Mouse (Mus musculus) cerebellum, adult (tissue): ENCODE data around the gene Gm4871.
"Not testable (repeated sequence)": the region's sequence is repeated elsewhere in the genome, so short reads cannot be mapped to it uniquely, and the experiment has no call there.

Source experiments
- ATAC-seq: cut with Nextera tagmentation; 2 replicates; pipeline ENCODE4 v1.9.2; 2017; ENCODE audit warnings: mild to moderate bottlenecking, moderate library complexity, mixed read lengths; ENCODE audit not compliant: insufficient number of reproducible peaks, low FRiP score, low TSS enrichment

Gm4871 gene

DNA sequence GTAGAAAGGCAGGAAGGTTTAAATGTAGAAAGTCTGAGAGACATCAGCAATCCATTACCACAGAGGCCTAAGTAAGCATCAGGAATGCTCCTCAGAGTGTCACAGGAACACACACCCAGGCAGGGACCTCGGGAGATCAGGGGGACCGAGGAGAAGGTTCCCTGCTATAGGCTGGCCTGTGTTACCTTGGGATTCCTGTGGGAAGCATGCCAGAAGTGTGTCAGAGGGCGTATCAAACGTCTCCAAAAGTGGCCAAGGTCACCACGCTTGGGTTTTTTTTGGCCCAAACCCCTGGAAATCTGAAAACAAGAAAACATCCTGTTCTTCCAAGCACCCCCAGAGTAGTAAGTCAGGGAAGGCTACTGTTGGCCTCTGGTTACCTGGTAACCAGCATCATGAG lies at the start of gene Gm4871:
Gene Gm4871, minus strand, starts transcription at position 364 of the 400 bp plus-strand sequence.
- ATAC-seq: not testable (repeated sequence)

DNA sequence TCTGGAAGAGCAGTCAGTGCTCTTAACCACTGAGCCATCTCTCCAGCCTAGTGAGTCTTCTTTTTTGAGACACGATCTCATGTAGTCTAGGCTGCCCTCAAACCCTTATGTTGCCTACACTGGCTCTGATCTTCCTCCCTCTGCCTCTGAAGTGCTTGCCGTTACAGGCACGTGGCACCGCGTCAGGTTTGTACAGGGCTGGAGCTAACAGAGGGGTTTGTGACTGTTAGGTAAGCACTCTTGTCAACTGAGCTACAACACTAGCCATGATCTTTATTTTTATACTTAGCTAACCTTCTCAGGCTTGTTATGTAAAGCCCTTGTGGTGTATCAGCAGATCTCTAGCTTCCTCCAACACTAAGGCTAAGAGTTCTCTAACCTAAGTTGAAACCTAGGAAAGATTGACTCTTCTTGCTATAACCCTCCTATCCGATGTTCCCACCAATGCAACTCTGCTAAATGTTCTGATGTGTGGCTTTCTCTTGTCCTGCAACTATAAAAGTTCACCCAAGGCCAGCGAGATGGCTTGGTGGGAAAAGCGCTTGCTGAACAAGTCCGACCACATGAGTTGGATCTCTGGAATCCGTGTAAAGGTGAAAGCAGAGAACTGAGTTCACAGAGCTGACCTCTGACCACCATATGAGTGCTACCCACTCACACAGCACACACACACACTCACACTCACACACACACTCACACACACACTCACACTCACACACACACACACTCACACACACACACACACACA lies 49.5 kb upstream of the Gm4871 start:
- no peak for ATAC-seq

DNA sequence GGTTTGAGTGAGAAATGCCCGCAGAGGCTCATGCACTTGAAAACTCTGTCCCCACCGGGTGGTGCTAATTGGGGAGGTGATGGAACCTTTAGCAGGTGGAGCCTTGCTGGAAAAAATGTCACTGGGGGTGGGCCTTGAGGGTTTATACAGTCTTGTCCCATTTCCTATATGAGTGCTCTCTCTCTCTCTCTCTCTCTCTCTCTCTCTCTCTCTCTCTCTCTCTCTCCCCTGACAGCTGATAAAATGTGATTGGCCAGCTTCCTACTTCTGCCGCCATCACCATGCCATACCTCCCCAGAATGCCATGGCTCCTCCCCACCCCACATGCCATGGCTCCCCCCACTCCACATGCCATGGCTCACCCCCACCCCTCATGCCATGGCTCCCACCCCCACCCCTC lies 42.5 kb upstream of the Gm4871 start:
- ATAC-seq: no peak

DNA sequence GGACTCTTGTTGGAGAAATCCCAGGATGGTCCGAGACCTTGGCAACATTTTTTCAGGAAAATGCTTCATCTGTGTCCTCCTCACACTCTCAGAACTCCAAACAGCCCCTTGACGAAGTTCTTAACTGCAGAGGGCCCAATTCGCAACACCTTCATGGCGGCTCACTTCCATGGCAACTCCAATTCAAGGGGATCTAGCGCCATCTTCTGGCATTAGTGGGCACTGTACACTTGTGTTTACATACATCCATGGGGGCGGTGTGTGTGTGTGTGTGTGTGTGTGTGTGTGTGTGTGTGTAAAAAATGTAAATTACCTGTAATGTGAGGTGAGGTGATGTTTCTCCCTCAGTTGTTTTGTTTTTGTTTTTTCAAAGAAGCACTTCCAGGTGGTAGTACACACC lies 38.8 kb upstream of the Gm4871 start:
- ATAC-seq: no peak

DNA sequence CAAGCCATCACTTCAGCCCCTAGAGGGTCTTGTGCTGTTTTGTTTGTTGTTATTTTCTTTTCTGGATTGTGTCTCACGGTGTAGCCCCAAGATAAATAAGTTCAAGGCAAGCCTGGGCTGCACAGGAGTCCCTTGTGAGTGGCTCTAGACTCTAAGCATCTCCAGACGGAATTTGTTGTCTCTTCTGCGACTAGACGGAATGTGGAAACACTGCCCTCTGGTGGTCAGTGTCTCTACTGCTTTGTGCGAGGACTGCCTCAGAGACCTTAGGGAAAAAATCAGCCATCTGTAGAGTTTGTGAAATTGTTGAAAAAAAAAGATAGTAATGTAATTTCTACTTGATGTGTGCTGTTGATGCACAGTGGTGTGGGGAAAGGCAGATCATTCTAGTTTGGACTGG lies 37.2 kb upstream of the Gm4871 start:
- peak; percentile 45; the same call in 1 of the 2 replicates for ATAC-seq

DNA sequence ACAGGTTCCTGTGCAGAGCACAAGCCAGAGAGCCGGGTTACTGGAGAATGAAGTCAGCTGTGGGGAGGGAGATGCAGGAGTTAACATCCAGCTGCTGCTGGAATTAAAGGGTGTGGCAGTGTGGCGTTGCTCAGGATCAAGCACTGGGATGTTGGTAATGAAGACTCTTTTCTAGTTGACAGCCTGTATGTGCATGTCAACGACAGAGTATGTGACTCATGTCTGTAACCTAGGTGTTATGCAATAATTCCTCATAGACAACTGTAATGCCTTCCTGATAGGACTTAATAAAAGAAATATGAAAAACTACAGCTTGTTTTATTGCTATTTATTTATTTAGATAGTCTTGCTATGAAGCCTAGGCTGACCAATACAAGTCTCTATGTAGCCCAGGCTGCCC lies 36.3 kb upstream of the Gm4871 start:
- no peak for ATAC-seq

DNA sequence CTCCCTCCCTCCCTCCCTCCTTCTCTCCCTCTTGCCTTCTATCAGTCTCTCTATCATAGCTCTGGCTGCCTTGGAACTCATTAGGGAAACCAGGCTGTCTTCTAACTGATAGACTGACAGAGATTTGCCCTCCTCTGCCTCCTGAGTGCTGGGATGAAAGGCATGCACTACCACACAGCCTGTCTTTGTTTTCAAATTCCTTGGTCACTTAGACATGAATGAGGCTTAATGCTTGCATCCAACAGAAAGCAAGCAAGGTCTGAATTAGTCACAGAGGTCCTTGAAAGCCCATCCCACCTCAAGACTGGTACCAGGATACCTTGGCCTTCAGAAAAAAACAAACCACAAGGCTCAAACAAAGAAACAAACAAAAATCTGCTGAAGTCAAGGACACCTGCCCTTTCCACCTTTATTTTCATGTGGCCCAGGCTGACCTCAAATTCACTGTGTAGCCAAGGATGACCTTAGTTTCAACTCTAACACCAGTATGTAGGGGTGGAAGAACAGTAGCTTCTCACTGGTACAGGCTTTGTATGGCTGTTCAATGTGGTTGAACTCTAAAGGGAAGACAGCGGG lies 32.3 kb upstream of the Gm4871 start:
- ATAC-seq: no peak

DNA sequence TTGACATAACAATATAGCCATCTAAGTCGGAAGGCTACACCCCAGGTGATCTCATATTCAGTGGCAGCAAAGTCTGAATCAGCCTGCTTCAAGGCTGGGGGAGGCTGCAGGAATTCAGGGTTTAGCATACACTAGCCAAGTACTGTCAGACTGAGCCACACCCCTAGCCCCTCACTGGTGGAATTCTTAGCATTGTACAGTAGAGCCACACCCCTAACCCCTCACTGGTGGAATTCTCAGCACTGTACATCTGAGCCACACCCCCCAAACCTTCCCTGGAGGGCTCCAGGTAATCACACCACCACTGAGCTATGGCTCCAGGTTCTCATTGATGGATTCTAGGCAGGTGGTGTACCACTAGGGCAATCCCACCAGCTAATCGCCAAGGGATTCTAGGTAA lies 27.0 kb upstream of the Gm4871 start:
- ATAC-seq: no peak

DNA sequence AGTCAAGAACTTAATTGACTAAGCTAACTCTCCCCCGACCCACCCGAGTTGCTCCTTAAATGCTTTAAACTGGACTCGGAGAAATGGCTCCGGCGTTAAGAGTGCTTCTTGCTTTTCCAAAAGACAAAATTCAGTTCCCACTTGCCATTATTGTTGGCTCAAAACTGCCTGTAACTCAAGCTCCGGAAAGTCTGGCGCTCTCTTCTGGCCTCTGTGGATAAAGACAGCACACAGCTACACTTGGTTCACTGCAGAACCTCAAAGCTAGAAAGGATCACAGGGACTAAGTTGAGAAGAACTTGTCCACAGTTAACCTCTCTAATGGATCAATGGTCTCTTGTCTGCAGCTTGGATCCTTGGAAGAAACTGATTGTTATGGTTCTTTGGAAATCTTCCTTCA lies 26.2 kb upstream of the Gm4871 start:
- no peak for ATAC-seq

DNA sequence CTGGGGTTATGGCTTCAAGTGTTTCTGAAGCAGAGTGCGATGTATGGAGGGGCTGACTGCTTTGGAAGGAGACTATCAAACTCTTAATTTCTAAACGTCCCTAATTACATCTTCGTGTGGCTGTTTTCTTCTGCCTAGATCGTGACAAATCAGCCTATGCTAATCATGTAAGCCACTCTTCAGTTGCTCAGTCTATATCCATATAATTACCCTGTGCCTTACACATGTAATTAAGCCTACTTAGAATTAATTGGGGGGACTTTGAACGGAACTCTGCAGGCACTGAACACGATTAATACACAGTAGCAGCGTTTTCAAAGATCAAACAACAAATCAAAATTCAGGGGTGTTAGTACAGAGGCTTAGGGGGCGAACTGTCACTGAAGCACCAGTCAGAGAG lies 25.4 kb upstream of the Gm4871 start:
- ATAC-seq: no peak

DNA sequence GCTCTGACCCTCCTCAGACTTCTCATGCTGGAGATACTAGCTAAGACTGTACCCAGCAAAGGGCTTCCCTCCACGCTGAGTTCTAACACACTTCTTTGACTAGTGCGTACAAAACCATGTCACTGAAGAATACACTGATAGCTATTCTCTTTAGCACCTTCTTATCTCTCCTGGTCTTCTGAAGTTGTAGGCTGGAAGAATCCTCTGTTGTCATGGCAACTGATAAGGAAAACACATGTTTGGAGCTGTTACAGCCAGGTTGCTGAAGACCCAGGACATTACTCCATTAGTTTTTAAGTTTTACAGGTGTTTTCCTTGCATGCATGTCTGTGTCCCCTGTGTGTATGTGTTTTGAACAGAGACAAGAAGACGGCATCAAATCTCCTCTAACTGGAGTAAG lies 21.6 kb upstream of the Gm4871 start:
- not testable (repeated sequence) for ATAC-seq

DNA sequence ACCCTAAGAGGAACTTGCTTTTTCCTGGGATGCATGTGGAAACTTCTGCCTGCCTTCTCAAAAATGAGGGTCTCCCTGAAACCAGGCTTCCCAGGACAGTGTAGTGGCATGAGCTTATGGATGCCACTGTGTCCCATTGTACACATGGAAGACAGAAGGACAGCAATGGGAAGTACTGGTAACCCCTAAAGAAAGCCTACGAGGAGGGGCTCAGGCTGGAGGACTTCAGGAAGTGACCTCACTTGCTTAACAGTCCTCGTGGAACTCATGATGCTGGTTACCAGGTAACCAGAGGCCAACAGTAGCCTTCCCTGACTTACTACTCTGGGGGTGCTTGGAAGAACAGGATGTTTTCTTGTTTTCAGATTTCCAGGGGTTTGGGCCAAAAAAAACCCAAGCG lies 10.1 kb upstream of the Gm4871 start, which contains the start of gene 1700018F24Rik:
Gene 1700018F24Rik, plus strand, starts transcription at position 301 of the 400 bp plus-strand sequence.
- not testable (repeated sequence) for ATAC-seq

DNA sequence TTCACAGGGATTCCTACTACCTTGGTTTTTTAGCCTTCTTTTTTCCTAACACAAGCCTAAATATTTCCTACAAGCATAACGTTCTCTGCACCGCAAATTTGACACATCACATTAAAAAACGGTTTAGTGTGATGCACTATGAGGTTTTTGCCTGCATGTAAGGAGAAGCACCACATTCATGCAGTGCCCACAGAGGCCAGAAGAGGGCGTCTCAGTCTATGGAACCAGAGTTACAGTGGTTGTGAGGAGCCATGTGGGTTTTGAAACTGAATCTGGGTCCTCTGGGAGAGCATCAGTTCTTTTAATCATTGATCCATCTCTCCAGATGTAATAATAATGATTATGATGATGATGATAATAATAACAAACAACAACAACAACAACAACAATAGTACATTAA lies 9.1 kb upstream of the Gm4871 start:
- no peak for ATAC-seq

DNA sequence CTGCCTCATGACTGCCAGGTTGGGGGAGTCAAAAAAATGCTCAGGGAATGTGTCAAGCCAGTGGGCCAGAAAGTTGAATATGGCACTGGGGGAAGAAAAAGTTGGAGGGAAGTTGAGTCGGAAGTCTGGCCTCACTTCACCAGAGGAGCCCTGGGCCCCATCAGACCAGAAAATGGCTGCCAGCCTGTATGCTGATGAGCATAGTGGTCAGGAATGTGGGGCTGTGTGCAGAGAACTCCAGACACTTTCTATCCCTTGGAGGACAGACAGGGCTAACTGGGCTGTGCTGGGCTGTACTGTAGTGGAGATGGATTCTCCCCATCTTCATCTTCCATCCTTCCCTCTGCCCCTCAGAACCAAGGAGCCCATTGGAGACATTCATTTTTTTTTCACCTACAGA lies 2.1 kb downstream of the Gm4871 start:
- ATAC-seq: not testable (repeated sequence)

DNA sequence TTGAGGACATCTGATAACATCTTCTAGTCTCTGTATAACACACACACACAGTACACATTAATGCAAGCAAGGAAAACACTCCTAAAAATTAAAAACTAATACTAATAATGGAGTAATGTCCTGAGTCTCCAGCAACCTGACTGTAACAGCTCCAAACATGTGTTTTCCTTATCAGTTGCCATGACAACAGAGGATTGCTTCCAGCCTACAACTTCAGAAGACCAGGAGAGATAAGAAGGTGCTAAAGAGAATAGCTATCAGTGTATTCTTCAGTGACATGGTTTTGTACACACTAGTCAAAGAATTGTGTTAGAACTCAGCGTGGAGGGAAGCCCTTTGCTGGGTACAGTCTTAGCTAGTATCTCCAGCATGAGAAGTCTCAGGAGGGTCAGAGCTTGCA lies 11.8 kb downstream of the Gm4871 start:
- ATAC-seq: not testable (repeated sequence)

DNA sequence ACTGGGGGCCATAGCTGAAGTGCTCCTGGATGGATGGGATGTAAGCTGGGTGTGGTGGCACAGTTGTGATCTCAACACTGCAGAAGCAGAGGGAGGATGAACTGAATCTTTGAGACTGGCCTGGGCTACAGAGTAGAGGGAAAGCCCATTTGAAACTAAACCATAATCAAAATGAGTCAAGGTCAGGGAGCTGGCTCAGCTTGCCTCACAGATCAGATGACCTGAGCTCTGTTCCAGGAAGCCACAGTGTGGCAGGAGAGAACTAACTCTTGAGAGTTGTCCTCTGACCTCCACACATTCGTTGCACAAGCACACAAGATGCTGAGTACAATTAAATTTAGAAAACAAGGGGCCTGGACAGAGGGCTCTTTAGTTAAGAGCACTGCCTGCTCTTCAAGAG lies 12.3 kb downstream of the Gm4871 start:
- ATAC-seq: not testable (repeated sequence)

DNA sequence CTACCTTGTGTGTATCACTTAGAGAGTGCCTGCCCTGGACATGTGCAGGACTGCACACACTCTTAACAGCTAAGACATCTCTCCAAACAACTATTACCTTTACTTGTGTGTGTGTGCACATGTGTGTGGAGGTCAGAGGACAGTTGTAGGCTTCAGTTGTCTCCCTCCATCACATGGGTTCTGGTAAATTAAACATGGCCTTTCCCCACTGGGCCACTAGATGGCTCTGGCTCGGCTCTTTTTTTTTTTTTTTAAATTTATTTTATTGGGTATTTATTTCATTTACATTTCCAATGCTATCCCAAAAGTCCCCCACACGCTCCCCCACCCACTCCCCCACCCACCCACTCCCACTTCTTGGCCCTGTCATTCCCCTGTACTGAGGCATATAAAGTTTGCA lies 15.8 kb downstream of the Gm4871 start:
- not testable (repeated sequence) for ATAC-seq

DNA sequence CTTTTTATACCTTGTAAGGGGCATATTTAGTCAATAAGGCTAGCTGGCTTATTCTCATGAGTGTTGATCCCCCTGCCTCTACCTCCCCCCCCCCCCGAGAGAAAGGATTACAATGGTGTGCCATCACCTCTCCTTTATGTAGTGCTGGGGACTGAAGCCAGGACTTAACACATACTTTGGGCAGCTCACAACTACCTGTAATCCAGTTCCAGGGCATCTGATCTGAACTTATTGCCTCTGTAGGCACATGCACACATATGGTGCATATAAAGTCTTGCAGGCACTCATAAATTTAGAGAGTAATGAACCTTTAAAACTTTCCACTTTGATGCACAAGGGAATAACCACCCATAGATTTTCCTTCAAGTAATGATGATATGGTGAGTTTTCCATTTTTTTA lies 18.3 kb downstream of the Gm4871 start:
- ATAC-seq: no peak

DNA sequence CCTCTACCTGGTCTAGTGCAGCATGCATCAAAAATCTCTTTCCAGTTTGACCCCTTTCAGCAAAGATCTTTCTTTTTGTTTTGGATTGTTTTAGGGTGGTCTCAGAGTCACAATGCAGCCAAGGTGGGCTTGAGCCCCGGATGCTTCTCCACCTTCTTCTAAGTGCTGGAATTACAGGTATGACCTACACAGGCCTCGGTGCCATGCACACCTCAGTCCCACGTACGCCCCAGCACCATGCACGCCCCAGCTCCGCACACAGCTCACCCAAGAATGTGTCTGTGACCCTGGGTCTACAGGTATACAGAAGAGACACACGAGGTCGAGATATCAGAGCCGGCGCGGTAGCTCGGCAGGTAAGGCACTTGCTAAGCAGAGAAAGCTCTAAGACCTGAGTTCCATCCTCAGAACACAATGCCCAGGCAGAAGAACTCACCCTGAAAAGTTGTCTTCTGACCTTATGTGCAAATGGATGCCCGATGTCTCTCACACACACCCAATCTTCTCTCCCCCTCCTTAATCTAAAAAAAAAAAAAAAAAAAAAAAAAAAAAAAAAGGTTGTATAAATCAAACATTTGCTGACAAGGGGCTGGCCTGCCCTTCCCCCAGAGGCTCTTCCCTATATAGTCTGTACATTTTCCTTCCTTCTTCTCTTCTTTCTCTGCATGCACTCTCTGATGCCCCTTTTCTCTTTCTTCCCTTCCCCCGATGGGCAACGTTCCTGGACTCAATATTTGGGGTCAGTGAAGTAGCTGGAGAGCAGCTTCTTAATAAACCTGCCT lies 23.5 kb downstream of the Gm4871 start:
- ATAC-seq: no peak

DNA sequence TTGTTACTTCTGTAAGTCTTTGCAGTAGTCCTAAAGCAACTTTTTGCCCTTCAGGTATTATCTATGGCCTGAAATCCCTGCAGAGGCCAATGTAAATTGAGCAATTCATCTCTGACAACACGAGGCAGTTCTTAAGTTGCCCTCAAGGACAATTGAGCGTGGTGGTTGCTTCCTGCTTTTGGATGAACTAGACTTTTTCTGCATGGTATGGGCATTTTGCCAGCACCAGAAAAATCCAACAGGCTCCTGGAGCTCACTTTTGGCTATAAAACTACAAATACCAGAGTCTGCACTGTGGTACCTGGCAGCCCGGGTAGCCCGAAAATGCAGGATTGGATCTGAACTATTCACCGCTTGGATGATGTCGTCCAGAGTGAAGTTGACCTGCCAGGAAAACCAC lies 27.0 kb downstream of the Gm4871 start:
- no peak for ATAC-seq

DNA sequence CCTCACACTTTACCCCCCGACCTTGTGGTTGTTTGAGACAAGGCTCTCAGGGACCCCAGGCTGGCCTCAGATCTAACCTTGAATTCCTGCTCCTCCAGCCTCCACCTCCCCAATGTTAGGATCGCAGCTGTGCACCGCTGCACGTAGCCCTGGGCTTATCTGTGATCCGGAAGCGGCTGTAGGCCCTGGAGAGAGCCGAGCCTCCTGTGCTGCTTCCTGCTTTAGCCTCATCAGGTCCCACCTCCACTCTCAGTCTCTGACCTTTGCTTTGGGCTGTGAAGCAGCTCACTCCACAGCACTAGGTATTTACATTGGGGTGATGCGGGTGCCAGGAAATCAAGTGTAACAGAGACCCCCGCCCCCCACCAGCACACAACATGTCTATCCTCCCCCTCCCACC lies 28.1 kb downstream of the Gm4871 start:
- ATAC-seq: no peak
